Mouse (Mus musculus) lung, postnatal 0 days (tissue): ENCODE measurements around the gene Pacsin2. TPM values are rescaled to one million over a fixed set of nuclear protein-coding genes. Genes with fewer than 3 reads are reported as not detected.

ENCODE experiments used
- ATAC-seq: fragments of 200-750 bp; cut with Nextera tagmentation; 2 replicates; pipeline ENCODE4 v1.8.0; 2017; ENCODE audit warnings: moderate library complexity
- DNase-seq: peaks from one replicate; pipeline ENCODE4 v3.0.0-alpha.2; 2016; ENCODE audit warnings: low spot score
- H3K27ac ChIP-seq: fragments of 300-500 bp; sonication (generic); 2 replicates; pipeline ENCODE4 v1.5.1; 2014; ENCODE audit warnings: antibody characterized with exemption, mild to moderate bottlenecking, low read length, mixed read lengths
- H3K27me3 ChIP-seq: fragments of 300-500 bp; sonication (generic); replicated peaks from 2 replicates; pipeline ENCODE4 v1.6.1; 2014; ENCODE audit warnings: low read length, mixed read lengths; ENCODE audit not compliant: insufficient read depth
- H3K36me3 ChIP-seq: fragments of 300-500 bp; sonication (generic); 2 replicates; pipeline ENCODE4 v1.6.1; 2014; ENCODE audit warnings: low read length, mixed read lengths; ENCODE audit not compliant: insufficient read depth
- H3K4me1 ChIP-seq: fragments of 300-500 bp; sonication (generic); 2 replicates; pipeline ENCODE4 v1.6.1; 2014; ENCODE audit warnings: antibody characterized with exemption, low read depth, low read length, mixed read lengths; ENCODE audit not compliant: insufficient read depth
- H3K4me2 ChIP-seq: fragments of 300-500 bp; sonication (generic); replicated peaks from 2 replicates; pipeline ENCODE4 v1.6.1; 2014; ENCODE audit warnings: low read depth, mild to moderate bottlenecking, low read length, moderate library complexity, mixed read lengths
- H3K4me3 ChIP-seq: fragments of 300-500 bp; sonication (generic); 2 replicates; pipeline ENCODE4 v1.5.1; 2014; ENCODE audit warnings: low read depth, low read length
- H3K9ac ChIP-seq: fragments of 300-500 bp; sonication (generic); replicated peaks from 2 replicates; pipeline ENCODE4 v1.6.1; 2014; ENCODE audit warnings: low read depth, mild to moderate bottlenecking
- H3K9me3 ChIP-seq: fragments of 300-500 bp; sonication (generic); 2 replicates; pipeline ENCODE4 v1.6.1; 2016; ENCODE audit warnings: low read length, mixed read lengths
- CTCF ChIP-seq: IDR thresholded peaks from 2 replicates; pipeline ENCODE4 v1.5.1; 2016; ENCODE audit warnings: antibody characterized with exemption, mild to moderate bottlenecking
- EP300 ChIP-seq: IDR thresholded peaks from 2 replicates; pipeline ENCODE4 v1.6.1; 2016; ENCODE audit warnings: antibody characterized with exemption, mild to moderate bottlenecking, control low read depth
- WGBS: fragments of 180-500 bp; shearing (Covaris S2); extraction: QIAGEN DNeasy Blood & Tissue Kit; methylation state at CpG from one replicate; pipeline ENCODE4 v1.1.7; 2014; 5-methylcytosine and 5-hydroxymethylcytosine counted together
- polyA plus RNA-seq: library from polyadenylated mRNA; unstranded; fragments of >200 nt; fragmentation: Nextera tagmentation; extraction: Ambion mirVana; gene quantifications from 2 replicates; pipeline ENCODE4 v1.2.1, GENCODE M21; 2015

Gene Pacsin2
- polyA plus RNA-seq, 1 experiment from 2014 or later, result 46.7 TPM

DNA sequence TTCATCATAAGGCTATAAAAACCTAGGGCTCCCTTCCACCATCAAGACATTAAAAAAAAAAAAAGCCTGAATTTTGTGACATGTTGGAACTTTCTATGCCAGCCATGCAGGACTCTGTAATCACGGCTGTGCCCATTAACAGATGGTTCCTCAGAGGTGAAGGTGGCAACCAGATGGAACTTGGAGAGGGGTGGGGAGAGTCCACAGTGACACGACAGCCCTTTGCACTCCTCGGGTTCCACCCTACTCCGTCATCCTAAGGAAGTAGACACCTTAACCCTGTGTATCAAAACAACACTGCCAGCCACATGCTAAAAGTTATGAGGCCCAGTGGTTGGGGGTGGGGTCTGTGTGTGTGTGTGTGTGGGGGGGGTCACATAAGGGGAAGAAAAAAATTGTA is 115.7 kb downstream of the Pacsin2 start:
- Histone ChIP-seq H3K27ac (no peak overlapping the region), H3K27me3 (no peaks in the 10 kb centered on the region), H3K4me2 (peak overlapping the region; percentile 89; the same call in 1 of the 2 replicates), H3K36me3 (no peaks in the 10 kb centered on the region), H3K4me1 (peaks cover 9% of the 10 kb centered on the region), H3K9me3 (no peaks in the 10 kb centered on the region), H3K9ac (no peak overlapping the region), H3K4me3 (peak overlapping the region; percentile 91; the same call in 1 of the 2 replicates)
- DNase-seq (no peak), ATAC-seq (no peak)
- 45% methylated on average over 4 of the region's 4 CpGs for WGBS
- TF ChIP-seq EP300 (no peak), CTCF (no peak)

DNA sequence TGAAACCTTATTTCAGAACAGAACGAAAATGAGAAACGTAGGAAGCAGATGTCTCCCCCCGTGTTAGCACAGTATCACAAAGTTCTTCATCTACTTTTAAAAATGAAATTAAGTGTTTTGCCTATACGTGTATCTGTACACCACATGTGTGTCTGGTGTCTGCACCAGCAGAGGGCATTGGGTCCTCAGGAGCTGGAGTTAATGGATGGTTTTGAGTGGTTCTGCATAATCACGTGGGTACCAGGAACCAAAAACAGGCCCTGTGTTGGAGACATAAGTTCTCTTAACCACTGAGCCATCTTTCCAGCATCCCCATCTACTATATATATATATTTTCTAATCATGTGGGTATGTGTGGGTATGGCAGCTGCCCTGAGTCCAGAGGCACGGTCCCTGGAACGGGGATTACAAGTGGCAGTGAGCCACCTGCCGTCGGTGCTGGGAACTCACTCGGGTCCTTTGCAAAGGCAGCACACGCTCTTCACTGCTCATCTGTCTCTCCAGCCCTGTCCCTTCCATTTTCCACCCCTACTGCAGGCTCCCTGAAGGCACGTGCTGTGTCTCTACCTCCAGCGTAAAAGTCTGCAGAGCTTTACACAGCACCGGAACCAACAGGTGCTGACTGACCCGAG is 118.4 kb downstream of the Pacsin2 start:
- DNase-seq (no peak), ATAC-seq (no peak)
- H3K9ac ChIP-seq, result no peak overlapping the region
- H3K4me3 ChIP-seq, result no peak overlapping the region
- H3K4me2 ChIP-seq, result no peak overlapping the region
- no peak for TF ChIP-seq EP300
- TF ChIP-seq CTCF, result no peak; the same call in 1 of the 2 replicates
- 92% methylated on average over 15 of the region's 15 CpGs for WGBS
- H3K27ac ChIP-seq, result no peak overlapping the region
- no peaks in the 10 kb centered on the region for H3K9me3 ChIP-seq
- no peaks in the 10 kb centered on the region for H3K27me3 ChIP-seq
- H3K36me3 ChIP-seq, result no peaks in the 10 kb centered on the region
- H3K4me1 ChIP-seq, result peaks cover 6% of the 10 kb centered on the region

DNA sequence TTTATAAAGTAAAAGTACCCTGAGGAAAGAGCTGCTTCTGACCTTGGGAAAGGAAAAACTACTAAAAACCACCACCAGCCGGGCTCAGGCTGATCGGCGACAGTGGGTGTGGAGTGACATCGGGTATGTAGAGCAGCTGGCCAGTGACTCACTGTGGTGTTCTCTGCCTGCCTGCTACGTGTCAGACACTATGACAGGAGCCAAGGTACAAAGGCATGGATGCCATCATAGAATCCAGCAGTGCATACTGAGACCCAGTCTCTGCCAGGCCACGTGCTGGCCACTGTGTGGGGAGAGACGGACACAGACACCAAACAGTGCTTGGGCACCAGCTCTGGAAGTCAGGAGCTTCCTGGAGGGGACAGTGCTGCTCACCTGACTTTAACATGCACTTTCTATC is 119.5 kb downstream of the Pacsin2 start:
- peak; percentile 65 for ATAC-seq
- H3K4me3 ChIP-seq, result no peak overlapping the region
- H3K4me2 ChIP-seq, result no peak overlapping the region
- 46% methylated on average over 7 of the region's 7 CpGs for WGBS
- H3K4me1 ChIP-seq, result 0 out of 2 replicates have a peak, but pooled peaks cover 4% of the 10 kb centered on the region
- peak overlapping the region; percentile 54 for H3K27ac ChIP-seq
- no peak for TF ChIP-seq CTCF
- no peak for TF ChIP-seq EP300
- H3K27me3 ChIP-seq, result no peaks in the 10 kb centered on the region
- H3K9me3 ChIP-seq, result no peaks in the 10 kb centered on the region
- DNase-seq, result peak; percentile 58
- H3K9ac ChIP-seq, result no peak overlapping the region
- H3K36me3 ChIP-seq, result no peaks in the 10 kb centered on the region

DNA sequence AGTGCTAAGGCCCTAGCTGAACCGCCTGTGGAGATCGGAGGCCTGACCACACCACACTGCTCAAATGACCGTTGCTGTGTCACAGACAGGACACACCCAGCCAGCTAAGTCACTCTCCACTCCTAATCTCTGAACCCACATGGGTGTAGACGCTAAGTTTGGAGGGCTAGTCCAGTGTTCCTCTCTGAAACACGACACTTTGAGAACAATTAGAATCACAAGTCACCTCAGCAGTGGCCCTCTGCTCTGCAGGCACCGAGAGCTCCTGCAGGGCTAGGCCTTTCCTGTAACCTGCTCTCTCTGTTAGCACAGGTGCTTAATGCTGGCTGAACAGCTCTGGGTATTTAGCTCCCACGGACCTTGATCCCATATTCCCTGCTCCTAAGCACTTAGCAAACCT is 120.2 kb downstream of the Pacsin2 start:
- Histone ChIP-seq H3K36me3 (no peaks in the 10 kb centered on the region), H3K27ac (peak overlapping the region; percentile 4)
- 25% methylated on average over 7 of the region's 7 CpGs for WGBS

DNA sequence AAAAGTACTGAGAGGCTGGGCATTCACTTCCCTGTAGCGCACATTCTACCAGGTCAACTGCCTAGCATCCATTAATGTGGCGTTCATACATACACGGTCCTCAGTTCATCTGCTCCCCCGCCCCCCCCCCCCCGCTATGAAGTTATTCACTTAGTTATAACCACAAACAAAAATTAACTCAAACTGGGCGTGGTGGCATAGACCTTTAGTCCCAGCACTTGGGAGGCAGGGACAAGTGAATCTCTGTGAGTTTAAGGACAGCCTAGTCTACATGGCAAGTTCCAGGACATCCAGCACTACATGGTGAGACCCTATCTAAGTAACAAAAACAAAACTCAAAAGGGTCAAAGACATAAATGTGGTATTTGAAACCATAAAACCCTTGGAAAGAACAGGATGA is 125.5 kb downstream of the Pacsin2 start:
- Histone ChIP-seq H3K9me3 (no peaks in the 10 kb centered on the region), H3K36me3 (0 out of 2 replicates have a peak, but pooled peaks cover 4% of the 10 kb centered on the region), H3K9ac (no peak overlapping the region), H3K4me2 (no peak overlapping the region), H3K27ac (peak overlapping the region; percentile 51; the same call in 1 of the 2 replicates), H3K27me3 (no peaks in the 10 kb centered on the region), H3K4me3 (no peak overlapping the region), H3K4me1 (no peaks in the 10 kb centered on the region)
- ATAC-seq, result 0 out of 2 replicates have a peak, but pooled peaks have one; percentile 8
- TF ChIP-seq CTCF (no peak), EP300 (no peak)
- no peak for DNase-seq
- 80% methylated on average over 6 of the region's 6 CpGs for WGBS

More for the DNA sequence above, 120.2 kb downstream of the Pacsin2 start:
- DNase-seq (peak; percentile 42), ATAC-seq (peak; percentile 64)
- H3K9ac ChIP-seq, result no peak overlapping the region
- H3K4me3 ChIP-seq, result no peak overlapping the region
- no peaks in the 10 kb centered on the region for H3K9me3 ChIP-seq
- H3K27me3 ChIP-seq, result no peaks in the 10 kb centered on the region
- no peak for TF ChIP-seq EP300
- TF ChIP-seq CTCF, result no peak
- H3K4me1 ChIP-seq, result 0 out of 2 replicates have a peak, but pooled peaks cover 4% of the 10 kb centered on the region
- no peak overlapping the region for H3K4me2 ChIP-seq

DNA sequence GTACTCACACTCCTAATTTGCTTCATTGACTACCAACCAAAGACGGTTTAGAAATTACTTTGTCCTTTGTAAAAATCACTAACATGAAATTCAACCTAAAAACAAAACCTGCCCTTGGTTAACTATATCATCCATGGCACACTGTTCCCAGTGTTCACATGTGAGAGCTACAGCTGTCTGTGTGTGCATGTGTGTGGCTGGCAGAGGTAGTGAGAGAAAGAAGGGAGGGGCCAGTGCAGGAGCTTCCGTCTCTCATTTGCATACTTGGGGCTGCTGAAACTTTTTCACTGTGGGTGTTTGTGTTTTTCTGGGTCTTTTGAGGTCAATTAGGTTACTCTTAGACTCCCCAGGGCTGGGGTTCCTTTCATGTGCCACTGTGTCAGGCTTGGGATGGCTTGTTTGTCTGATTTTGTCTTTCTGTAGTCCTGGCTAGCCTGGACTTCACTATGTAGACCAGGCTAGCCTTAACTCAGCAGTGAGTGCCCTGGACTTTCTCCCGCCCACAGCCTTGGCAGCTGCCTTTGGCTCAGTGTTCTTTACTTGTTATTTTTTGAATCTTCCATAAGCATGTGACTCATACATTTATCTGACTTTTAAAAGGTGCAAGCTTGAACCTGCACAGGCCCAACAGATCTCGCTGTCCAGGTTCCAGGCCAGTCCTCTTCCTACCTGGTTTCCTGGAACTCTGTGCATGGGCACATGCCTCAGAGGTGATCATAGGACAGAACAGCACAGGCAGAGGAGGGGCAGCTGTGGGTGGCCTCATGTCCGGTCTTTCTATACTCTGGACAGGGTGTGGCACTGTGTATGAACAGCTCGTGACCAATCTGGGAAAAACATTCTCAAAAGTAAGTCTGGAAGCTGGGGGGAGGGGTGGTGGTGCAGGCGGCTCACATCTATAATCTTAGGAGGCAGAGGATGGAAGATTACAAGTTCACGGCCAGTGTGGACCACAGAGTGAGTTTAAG is 126.2 kb downstream of the Pacsin2 start:
- DNase-seq, result peak; percentile 78
- no peaks in the 10 kb centered on the region for H3K4me1 ChIP-seq
- TF ChIP-seq CTCF, result no peak
- peak; percentile 54; the same call in 1 of the 2 replicates for TF ChIP-seq EP300
- 0 out of 2 replicates have a peak, but pooled peaks cover 4% of the 10 kb centered on the region for H3K36me3 ChIP-seq
- no peaks in the 10 kb centered on the region for H3K9me3 ChIP-seq
- WGBS, result 59% methylated on average over 8 of the region's 8 CpGs
- H3K27ac ChIP-seq, result peak overlapping the region; percentile 66
- H3K27me3 ChIP-seq, result no peaks in the 10 kb centered on the region
- H3K9ac ChIP-seq, result no peak overlapping the region
- no peak overlapping the region for H3K4me2 ChIP-seq
- peak; percentile 92 for ATAC-seq
- H3K4me3 ChIP-seq, result no peak overlapping the region
